Mouse (Mus musculus): ENCODE results near the gene Zbtb16.

DNA sequence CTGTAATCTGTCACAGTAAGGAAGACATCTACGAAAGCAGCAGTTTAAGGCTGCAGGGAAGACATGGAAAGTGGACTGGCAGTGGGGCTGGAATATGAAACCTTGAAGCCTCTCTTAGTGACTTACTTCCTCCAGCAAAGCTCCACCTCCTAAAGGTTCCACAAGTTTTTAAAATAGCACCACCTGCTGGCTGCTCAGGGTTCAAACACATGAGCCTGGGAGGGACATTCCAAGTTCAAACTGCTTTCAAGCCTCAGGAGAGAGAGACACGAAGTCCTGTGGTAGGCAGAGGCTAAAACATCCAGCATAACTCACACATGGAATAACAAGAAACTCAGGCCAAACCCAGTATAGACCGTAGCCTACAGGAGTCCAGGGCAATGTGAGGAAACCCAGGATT, 191.6 kb downstream of the Zbtb16 start:
- no peak for TF ChIP-seq POLR2A (IDR thresholded peaks at IDR 0.05; ENCODE audit: insufficient read length, low read depth)
- no peak for TF ChIP-seq USF1 (IDR thresholded peaks at IDR 0.05; ENCODE audit: low read depth)
- no peak for TF ChIP-seq REST (IDR thresholded peaks at IDR 0.05; ENCODE audit: insufficient read depth, insufficient read length)
- no peak for TF ChIP-seq TCF12 (IDR thresholded peaks at IDR 0.05; ENCODE audit: insufficient read depth, poor library complexity, severe bottlenecking)
- TF ChIP-seq MYOD1 (IDR thresholded peaks at IDR 0.05; ENCODE audit: control insufficient read depth in 1 of 3, insufficient read length in 2 of 3, low read depth in 2 of 3): no peak
- no peak for TF ChIP-seq POLR2AphosphoS2 (IDR thresholded peaks at IDR 0.05; ENCODE audit: insufficient read length, low read depth)
- TF ChIP-seq CEBPB (IDR thresholded peaks at IDR 0.05; ENCODE audit: insufficient read depth, poor library complexity, severe bottlenecking): no peak
- no peak for TF ChIP-seq MYOG (IDR thresholded peaks at IDR 0.05; ENCODE audit: control insufficient read depth in 1 of 3, insufficient read depth in 1 of 3, insufficient read length in 2 of 3, low read depth in 2 of 3)
- no peak for TF ChIP-seq TCF3 (IDR thresholded peaks at IDR 0.05; ENCODE audit: insufficient read length, low read depth)
- TF ChIP-seq SRF (IDR thresholded peaks at IDR 0.05; ENCODE audit: control insufficient read depth, insufficient read length, low read depth): no peak
